Mouse (Mus musculus) limb, embryonic 12.5 days (tissue): ENCODE results near the gene Tada2a. TPM values are rescaled to one million over a fixed set of nuclear protein-coding genes. Genes with fewer than 3 reads are reported as not detected.

Experiments used
- ATAC-seq: fragments of 200-750 bp; cut with Nextera tagmentation; 2 replicates; pipeline ENCODE4 v1.8.0; 2017; ENCODE audit warnings: low read depth, moderate TSS enrichment; ENCODE audit not compliant: insufficient number of reproducible peaks, insufficient read depth, low FRiP score, low TSS enrichment
- H3K27ac ChIP-seq: fragments of 300-500 bp; sonication (generic); 2 replicates; pipeline ENCODE4 v1.5.1; 2016; ENCODE audit warnings: mild to moderate bottlenecking, moderate library complexity
- H3K27me3 ChIP-seq: fragments of 300-500 bp; sonication (generic); 2 replicates; pipeline ENCODE4 v1.6.1; 2016; ENCODE audit warnings: mild to moderate bottlenecking, moderate library complexity
- H3K36me3 ChIP-seq: fragments of 300-500 bp; sonication (generic); 2 replicates; pipeline ENCODE4 v1.6.1; 2016; ENCODE audit warnings: mild to moderate bottlenecking, moderate library complexity
- H3K4me1 ChIP-seq: fragments of 300-500 bp; sonication (generic); replicated peaks from 2 replicates; pipeline ENCODE4 v1.6.1; 2016
- H3K4me2 ChIP-seq: fragments of 300-500 bp; sonication (generic); 2 replicates; pipeline ENCODE4 v1.6.1; 2016; ENCODE audit warnings: mild to moderate bottlenecking, moderate library complexity
- H3K4me3 ChIP-seq: fragments of 300-500 bp; sonication (generic); replicated peaks from 2 replicates; pipeline ENCODE4 v1.5.1; 2016; ENCODE audit warnings: mild to moderate bottlenecking
- H3K9ac ChIP-seq: fragments of 300-500 bp; sonication (generic); replicated peaks from 2 replicates; pipeline ENCODE4 v1.6.1; 2016; ENCODE audit warnings: mild to moderate bottlenecking, moderate library complexity
- H3K9me3 ChIP-seq: fragments of 300-500 bp; sonication (generic); 2 replicates; pipeline ENCODE4 v1.6.1; 2016; ENCODE audit warnings: mild to moderate bottlenecking, moderate library complexity
- WGBS: fragments of 180-500 bp; shearing (Covaris S2); methylation state at CpG from one replicate; pipeline ENCODE4 v1.1.7; 2016; 5-methylcytosine and 5-hydroxymethylcytosine counted together
- polyA plus RNA-seq: library from polyadenylated mRNA; unstranded; fragments of >200 nt; fragmentation: Nextera tagmentation; extraction: Ambion mirVana; gene quantifications from 2 replicates; pipeline ENCODE4 v1.2.1, GENCODE M21; 2016

The Tada2a gene
- polyA plus RNA-seq, 1 experiment from 2014 or later, result 41.2 TPM

- Histone ChIP-seq H3K4me1 (no peaks in the 10 kb centered on the region), H3K9ac (no peak overlapping the region), H3K9me3 (no peaks in the 10 kb centered on the region), H3K27me3 (no peaks in the 10 kb centered on the region), H3K4me2 (no peak overlapping the region), H3K36me3 (peaks cover 93% of the 10 kb centered on the region), H3K27ac (no peak overlapping the region), H3K4me3 (no peak overlapping the region)
- ATAC-seq, result no peak
- 68% methylated on average over 2 of the region's 2 CpGs for WGBS
Measured at GRCm38 (mm10) chr11:84107137-84107536, 22.3 kb downstream of the Tada2a start.

- 91% methylated on average over 6 of the region's 6 CpGs for WGBS
- Histone ChIP-seq H3K4me3 (no peak overlapping the region), H3K27ac (no peak overlapping the region), H3K4me2 (no peak overlapping the region), H3K27me3 (no peaks in the 10 kb centered on the region), H3K9ac (no peak overlapping the region), H3K9me3 (no peaks in the 10 kb centered on the region), H3K36me3 (peaks cover 95% of the 10 kb centered on the region), H3K4me1 (no peaks in the 10 kb centered on the region)
- ATAC-seq, result no peak
Measured at GRCm38 (mm10) chr11:84104036-84104435, 25.4 kb downstream of the Tada2a start.

GRCm38 (mm10) chr11:84101182-84101581 lies 28.2 kb downstream of the Tada2a start:
- Histone ChIP-seq H3K4me3 (no peak overlapping the region), H3K9me3 (no peaks in the 10 kb centered on the region), H3K4me1 (no peaks in the 10 kb centered on the region), H3K27ac (no peak overlapping the region), H3K9ac (no peak overlapping the region), H3K36me3 (peaks cover 93% of the 10 kb centered on the region), H3K27me3 (no peaks in the 10 kb centered on the region), H3K4me2 (no peak overlapping the region)
- ATAC-seq, result no peak

GRCm38 (mm10) chr11:84097251-84097998 lies 32.0 kb downstream of the Tada2a start:
- no peak for ATAC-seq
- no peak overlapping the region for H3K4me3 ChIP-seq
- H3K9me3 ChIP-seq, result no peaks in the 10 kb centered on the region
- H3K27me3 ChIP-seq, result no peaks in the 10 kb centered on the region
- H3K4me2 ChIP-seq, result no peak overlapping the region
- H3K4me1 ChIP-seq, result no peaks in the 10 kb centered on the region
- 89% methylated on average over 5 of the region's 5 CpGs for WGBS
- peaks cover 76% of the 10 kb centered on the region for H3K36me3 ChIP-seq
- H3K9ac ChIP-seq, result no peak overlapping the region
- no peak overlapping the region for H3K27ac ChIP-seq

- no peaks in the 10 kb centered on the region for H3K27me3 ChIP-seq
- H3K9ac ChIP-seq, result no peak overlapping the region
- peaks cover 75% of the 10 kb centered on the region for H3K36me3 ChIP-seq
- no peak overlapping the region for H3K4me2 ChIP-seq
- H3K27ac ChIP-seq, result no peak overlapping the region
- no peak overlapping the region for H3K4me3 ChIP-seq
- WGBS, result 80% methylated on average over 4 of the region's 4 CpGs
- ATAC-seq, result no peak
- no peaks in the 10 kb centered on the region for H3K4me1 ChIP-seq
- H3K9me3 ChIP-seq, result no peaks in the 10 kb centered on the region
Measured at GRCm38 (mm10) chr11:84095084-84095483, 34.3 kb downstream of the Tada2a start.

- H3K4me2 ChIP-seq, result no peak overlapping the region
- no peak for ATAC-seq
- H3K9me3 ChIP-seq, result no peaks in the 10 kb centered on the region
- no peak overlapping the region for H3K27ac ChIP-seq
- no peak overlapping the region for H3K9ac ChIP-seq
- peaks cover 77% of the 10 kb centered on the region for H3K36me3 ChIP-seq
- WGBS, result 90% methylated on average over 8 of the region's 8 CpGs
- no peak overlapping the region for H3K4me3 ChIP-seq
- H3K27me3 ChIP-seq, result no peaks in the 10 kb centered on the region
- H3K4me1 ChIP-seq, result no peaks in the 10 kb centered on the region
Measured at GRCm38 (mm10) chr11:84090572-84090971, 38.8 kb downstream of the Tada2a start.

- H3K4me2 ChIP-seq, result no peak overlapping the region
- no peaks in the 10 kb centered on the region for H3K4me1 ChIP-seq
- H3K9ac ChIP-seq, result no peak overlapping the region
- 94% methylated on average over 5 of the region's 5 CpGs for whole genome bisulfite sequencing
- no peak for ATAC-seq
- H3K27ac ChIP-seq, result no peak overlapping the region
- no peaks in the 10 kb centered on the region for H3K9me3 ChIP-seq
- H3K4me3 ChIP-seq, result no peak overlapping the region
- H3K36me3 ChIP-seq, result peaks cover 78% of the 10 kb centered on the region
- no peaks in the 10 kb centered on the region for H3K27me3 ChIP-seq
Measured at GRCm38 (mm10) chr11:84081901-84082300, 47.5 kb downstream of the Tada2a start.

- no peak overlapping the region for H3K9ac ChIP-seq
- no peaks in the 10 kb centered on the region for H3K27me3 ChIP-seq
- ATAC-seq, result no peak
- no peak overlapping the region for H3K4me2 ChIP-seq
- H3K4me1 ChIP-seq, result no peaks in the 10 kb centered on the region
- H3K27ac ChIP-seq, result no peak overlapping the region
- 88% methylated on average over 3 of the region's 3 CpGs for WGBS
- H3K9me3 ChIP-seq, result no peaks in the 10 kb centered on the region
- H3K4me3 ChIP-seq, result no peak overlapping the region
- H3K36me3 ChIP-seq, result peaks cover 63% of the 10 kb centered on the region
Measured at GRCm38 (mm10) chr11:84080327-84080726, 49.1 kb downstream of the Tada2a start.

GRCm38 (mm10) chr11:84079887-84080286 lies 49.5 kb downstream of the Tada2a start:
- Histone ChIP-seq H3K27me3 (no peaks in the 10 kb centered on the region), H3K27ac (no peak overlapping the region), H3K9me3 (no peaks in the 10 kb centered on the region), H3K4me2 (no peak overlapping the region), H3K36me3 (peaks cover 60% of the 10 kb centered on the region), H3K4me3 (no peak overlapping the region), H3K9ac (no peak overlapping the region), H3K4me1 (no peaks in the 10 kb centered on the region)
- no peak for ATAC-seq
- 78% methylated on average over 4 of the region's 4 CpGs for WGBS

GRCm38 (mm10) chr11:84079361-84079760 lies 50.0 kb downstream of the Tada2a start:
- Histone ChIP-seq H3K27ac (no peak overlapping the region), H3K9me3 (no peaks in the 10 kb centered on the region), H3K4me3 (no peak overlapping the region), H3K27me3 (no peaks in the 10 kb centered on the region), H3K9ac (no peak overlapping the region), H3K4me2 (no peak overlapping the region), H3K36me3 (peaks cover 55% of the 10 kb centered on the region), H3K4me1 (no peaks in the 10 kb centered on the region)
- no peak for ATAC-seq
- 92% methylated on average over 11 of the region's 11 CpGs for WGBS

GRCm38 (mm10) chr11:84078601-84079000 lies 50.8 kb downstream of the Tada2a start:
- H3K9me3 ChIP-seq, result no peaks in the 10 kb centered on the region
- no peak for ATAC-seq
- no peak overlapping the region for H3K4me2 ChIP-seq
- H3K36me3 ChIP-seq, result peaks cover 48% of the 10 kb centered on the region
- no peaks in the 10 kb centered on the region for H3K27me3 ChIP-seq
- 91% methylated on average over 9 of the region's 9 CpGs for WGBS
- H3K27ac ChIP-seq, result no peak overlapping the region
- H3K9ac ChIP-seq, result no peak overlapping the region
- H3K4me3 ChIP-seq, result no peak overlapping the region
- H3K4me1 ChIP-seq, result peaks cover 2% of the 10 kb centered on the region

GRCm38 (mm10) chr11:84077008-84077407 lies 52.4 kb downstream of the Tada2a start:
- Histone ChIP-seq H3K9me3 (no peaks in the 10 kb centered on the region), H3K4me3 (no peak overlapping the region), H3K27ac (no peak overlapping the region), H3K36me3 (peaks cover 34% of the 10 kb centered on the region), H3K9ac (no peak overlapping the region), H3K27me3 (no peaks in the 10 kb centered on the region), H3K4me1 (peaks cover 13% of the 10 kb centered on the region), H3K4me2 (no peak overlapping the region)
- ATAC-seq, result no peak
- 83% methylated on average over 2 of the region's 2 CpGs for WGBS
